Mouse (Mus musculus) CD8-positive naive resting alpha-beta T cell, adult 57 days (primary cell): ENCODE results near the gene Trub2. TPM values are rescaled to one million over a fixed set of nuclear protein-coding genes. Genes with fewer than 3 reads are reported as not detected.

ENCODE experiments used
- total RNA-seq: library from RNA; stranded (reverse); gene quantifications from one replicate; pipeline ENCODE4 v1.2.4, GENCODE M21; 2023

The Trub2 gene
- total RNA-seq: 51.4 TPM

DNA sequence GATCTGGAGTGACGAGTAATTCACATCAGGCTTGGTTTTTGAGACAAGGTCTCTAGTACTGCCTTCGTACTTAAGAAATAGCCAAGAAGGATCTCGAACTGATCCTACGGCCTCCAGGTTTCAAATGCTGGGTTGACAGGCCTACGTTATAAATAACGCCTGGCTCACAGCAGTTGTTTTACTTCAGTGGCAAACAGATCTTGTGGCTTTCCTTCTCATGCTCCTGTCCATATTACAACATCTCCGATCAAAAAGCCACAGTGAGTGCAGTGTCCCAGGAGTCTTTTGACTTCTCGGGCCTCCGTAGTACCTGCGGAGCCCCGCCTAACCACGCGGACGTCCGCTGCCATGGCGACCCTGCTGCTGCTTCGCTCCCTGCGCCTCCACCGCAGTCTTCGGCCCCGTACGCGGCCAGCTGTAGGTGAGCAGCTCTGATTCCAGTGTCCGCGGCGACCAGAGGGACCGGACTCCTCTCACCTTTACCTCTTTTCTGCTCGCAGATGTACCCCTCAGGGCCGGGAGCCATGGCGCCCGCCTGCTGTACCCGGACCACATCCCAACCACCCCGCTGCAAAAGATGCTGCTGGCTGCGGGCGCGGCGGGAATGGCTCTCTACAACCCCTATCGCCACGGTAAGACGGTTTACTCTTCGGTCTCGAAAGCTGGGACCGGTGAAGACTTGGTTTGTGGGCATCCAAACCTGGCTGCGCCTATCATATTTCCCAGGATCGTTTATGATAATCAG lies at the start of gene Trub2:
Gene Trub2, minus strand, starts transcription at position 566 of the 745 bp plus-strand sequence.

DNA sequence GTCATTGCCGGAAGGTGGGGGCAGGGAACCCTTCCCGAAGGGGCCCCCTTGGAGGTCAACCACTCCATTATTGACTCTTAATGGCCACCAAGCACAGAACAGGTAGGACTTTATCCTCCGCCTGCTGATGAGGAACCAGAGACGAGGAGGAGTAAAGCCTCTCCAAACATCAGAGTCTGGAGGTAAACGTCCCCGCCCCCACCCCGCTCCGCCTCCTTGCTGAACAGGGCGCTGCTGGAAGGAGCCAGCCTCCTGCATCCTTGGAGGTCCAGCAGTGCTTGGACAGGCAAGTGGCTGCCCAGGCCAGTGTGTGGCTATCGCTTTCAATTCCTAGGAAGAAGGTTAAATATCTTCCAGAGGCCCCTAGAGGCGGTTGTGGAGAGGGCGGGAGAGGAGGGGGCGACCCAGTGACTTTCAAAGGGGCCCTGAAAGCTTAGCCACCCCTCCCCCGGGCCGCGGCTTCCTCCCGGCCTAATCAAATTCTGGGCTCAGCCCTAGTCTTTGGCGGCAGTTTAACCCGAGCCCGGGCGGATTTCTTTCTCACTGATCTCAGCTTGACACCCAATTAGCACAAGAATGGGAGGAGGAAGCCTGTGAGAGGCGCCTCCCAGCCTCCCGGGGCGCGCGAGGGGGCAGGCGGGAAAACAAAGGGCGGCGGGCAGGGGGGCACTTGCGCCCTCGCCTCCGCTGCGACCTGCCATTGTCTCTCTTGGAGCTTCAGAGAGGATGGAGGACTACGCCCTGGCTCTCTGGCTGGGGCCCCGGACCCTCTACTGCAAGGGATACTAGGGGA lies 31.9 kb upstream of the Trub2 start, which contains the start of gene Urm1:
Gene Urm1, plus strand, starts transcription at position 51 of the 793 bp plus-strand sequence.

DNA sequence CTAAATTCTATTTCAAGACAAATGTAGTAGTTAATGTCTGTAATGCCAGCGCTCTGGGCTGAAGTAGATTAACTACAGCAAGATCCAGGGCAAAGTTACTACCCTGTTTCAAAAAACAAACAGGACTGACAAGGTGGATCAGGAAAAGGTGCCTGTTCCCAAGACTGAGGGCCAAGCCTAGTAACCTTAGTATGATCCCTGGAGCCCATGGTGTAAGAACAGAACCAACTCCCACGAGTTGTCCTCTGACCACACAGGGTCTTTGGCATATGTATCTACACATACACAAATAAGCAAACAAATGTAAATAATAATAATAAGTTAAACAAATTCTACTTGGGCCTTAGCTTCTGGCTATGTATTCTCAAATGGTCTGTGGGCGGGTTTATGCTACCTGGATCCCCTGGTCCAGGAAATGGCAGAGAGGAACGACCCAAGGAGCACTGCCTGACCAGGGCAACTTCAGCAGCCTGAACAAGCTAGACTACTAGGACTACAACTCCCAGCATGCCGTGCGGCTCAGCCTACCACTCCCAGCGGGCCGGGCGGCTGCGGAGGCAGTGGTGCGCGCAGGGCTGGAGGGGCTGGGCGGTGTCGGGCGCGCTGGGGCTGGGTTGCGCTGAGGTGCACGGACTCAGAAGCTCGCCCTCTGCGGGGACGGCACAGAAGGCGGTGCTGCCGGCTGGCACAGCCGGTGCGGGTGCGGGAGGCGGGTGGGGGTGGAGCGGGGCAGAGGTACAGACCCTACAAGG lies 13.9 kb upstream of the Trub2 start, which contains the start of gene Slc27a4:
Gene Slc27a4, plus strand, starts transcription at position 560 of the 752 bp plus-strand sequence.

DNA sequence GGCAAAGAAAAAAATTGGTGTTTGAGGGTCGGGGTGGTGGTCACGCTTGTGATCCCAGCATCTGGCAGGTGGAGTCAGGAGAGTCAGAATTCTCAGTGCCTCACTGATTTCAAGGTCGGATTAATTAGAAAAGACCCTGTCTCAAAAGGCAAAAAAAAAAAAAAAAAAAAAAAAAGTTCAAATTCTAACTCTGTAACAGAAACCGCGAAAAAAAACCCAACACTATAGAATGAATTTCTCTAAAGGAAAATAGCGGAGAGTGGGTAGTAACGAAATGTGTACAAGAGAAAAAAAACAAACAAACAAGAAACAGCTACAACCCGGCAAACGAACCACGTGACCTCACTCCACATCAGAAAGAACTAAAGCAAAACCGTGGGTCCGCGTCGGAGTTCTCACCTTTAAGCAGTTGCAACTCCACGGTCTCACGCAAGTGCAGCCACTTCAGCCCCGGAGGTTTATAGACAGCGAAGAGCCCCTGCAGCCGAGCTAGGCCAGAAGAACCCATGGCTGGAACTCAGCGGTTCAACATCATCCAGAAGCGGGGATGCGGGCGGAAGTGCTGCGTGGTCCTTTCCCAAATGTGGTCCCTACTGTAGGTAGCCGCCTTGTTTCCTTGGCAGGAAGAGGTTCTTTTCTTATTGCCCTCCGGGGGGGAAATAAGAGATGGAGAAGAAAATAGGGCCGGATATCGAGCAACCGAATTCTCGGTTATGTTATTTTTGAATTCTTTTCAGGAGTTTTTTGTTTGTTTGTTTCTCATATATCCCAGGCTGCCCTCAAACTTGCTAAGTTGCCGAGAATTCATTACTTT lies 991 bp downstream of the Trub2 start, which contains the start of gene Coq4:
Gene Coq4, plus strand, starts transcription at position 390 of the 814 bp plus-strand sequence.

DNA sequence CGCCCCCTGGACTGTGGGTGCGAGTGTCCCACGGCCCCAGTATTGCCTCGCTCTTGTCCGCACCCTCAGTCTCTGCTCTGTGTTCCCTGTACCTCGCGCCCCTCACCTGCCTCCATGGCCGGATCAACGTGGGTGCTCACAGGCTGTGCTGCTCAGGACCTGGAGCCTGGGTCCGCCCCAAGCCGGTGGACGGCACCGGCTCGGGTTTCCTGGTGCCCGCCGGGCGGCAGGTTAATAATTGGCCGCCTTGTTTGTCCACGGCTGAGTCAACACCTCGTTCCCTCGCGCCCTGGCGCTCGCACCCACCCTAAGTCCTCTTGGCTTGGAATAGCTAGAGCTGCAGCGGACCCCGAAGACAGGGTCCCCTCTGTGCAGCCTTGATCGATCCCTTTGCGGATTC lies 36.8 kb downstream of the Trub2 start, which contains the start of gene Gm13420:
Gene Gm13420, minus strand, starts transcription at position 189 of the 400 bp plus-strand sequence.

Other genes with a start within 250 kb of the Trub2 start
- 131 TPM for gene Rapgef1, start 168.8 kb downstream of the Trub2 start, total RNA-seq
- gene Gm13420, start 36.8 kb downstream of the Trub2 start, total RNA-seq: not detected
- gene Gm13547, start 29.2 kb downstream of the Trub2 start, total RNA-seq: not detected
- 5.6 TPM for gene Coq4, start 1.0 kb downstream of the Trub2 start, total RNA-seq
- gene Slc27a4, start 14.1 kb upstream of the Trub2 start, total RNA-seq: 12.1 TPM
- gene Urm1, start 31.6 kb upstream of the Trub2 start, total RNA-seq: 58.1 TPM
- gene Cercam, start 80.7 kb upstream of the Trub2 start, total RNA-seq: 4.4 TPM
- 82.5 TPM for gene Odf2, start 100.7 kb upstream of the Trub2 start, total RNA-seq
- gene Gle1, start 146.9 kb upstream of the Trub2 start, total RNA-seq: 79.3 TPM
- gene Sptan1, start 177.1 kb upstream of the Trub2 start, total RNA-seq: 284 TPM